Mouse (Mus musculus): ENCODE measurements around the gene Dlg4.

Gene Dlg4

DNA sequence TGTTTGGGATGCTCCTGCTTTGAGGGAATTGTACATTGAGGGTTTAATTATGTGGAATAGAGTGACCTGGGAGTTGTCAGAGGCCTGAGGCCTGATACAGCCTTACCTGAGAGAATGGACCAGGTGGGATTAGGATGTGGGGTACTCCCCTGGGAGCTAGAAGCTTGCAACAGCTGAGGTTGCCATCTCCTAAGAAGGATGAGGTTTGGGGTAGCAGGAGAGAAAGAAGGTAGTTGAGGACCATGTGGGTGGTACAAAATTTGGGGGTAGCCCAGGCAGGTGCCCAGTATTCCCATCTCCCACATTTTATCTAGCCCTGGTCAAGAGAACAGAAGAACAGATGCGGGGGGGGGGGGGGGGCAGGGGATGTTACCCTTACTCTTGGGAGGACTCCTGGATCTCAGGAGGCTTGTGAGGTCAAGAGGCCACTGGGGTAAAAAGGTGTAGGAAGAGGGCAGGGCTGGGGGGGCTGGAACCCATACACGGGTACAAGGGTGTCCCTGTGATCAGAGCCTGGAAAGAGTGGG lies 2.8 kb downstream of the Dlg4 start:
- DNase-seq (ENCODE audit: low spot score in 2 of 2) = no peak

DNA sequence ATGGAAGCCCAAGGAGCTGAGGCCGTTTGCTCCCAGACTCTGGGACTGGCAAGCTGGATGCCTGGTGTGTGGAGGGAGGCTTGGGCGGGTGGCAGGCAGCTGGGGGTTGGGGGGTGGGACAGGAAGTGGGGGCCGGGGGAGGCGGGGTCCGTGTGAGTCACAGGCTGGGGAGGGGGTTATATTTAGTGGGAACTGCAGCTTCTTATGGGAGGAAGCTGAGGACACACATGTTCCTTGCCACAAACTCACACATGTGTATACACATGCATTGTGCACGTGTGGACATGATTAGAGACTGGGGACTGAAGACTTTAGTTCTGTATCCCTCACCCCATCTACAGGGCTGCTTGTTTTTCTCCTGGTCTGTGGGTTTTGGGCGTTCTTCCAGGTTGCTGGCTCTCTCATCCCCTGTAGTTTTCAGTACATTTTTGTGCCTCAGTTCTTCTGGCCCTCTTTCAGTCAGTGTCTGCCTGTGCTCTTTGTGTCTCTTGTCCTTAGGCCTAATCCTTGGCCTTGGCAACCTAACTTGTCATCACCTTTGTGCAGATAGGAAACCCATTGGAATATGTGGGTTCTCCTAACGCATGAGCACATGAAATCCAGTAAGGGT lies 3.4 kb downstream of the Dlg4 start:
- DNase-seq (ENCODE audit: low spot score in 2 of 2) = no peak

- DNase-seq (ENCODE audit: low spot score in 2 of 2) = peak; percentile 46 to 65
These were observed 4.1 kb downstream of the Dlg4 start for GRCm38 (mm10) chr11:70020731-70021263.

DNA sequence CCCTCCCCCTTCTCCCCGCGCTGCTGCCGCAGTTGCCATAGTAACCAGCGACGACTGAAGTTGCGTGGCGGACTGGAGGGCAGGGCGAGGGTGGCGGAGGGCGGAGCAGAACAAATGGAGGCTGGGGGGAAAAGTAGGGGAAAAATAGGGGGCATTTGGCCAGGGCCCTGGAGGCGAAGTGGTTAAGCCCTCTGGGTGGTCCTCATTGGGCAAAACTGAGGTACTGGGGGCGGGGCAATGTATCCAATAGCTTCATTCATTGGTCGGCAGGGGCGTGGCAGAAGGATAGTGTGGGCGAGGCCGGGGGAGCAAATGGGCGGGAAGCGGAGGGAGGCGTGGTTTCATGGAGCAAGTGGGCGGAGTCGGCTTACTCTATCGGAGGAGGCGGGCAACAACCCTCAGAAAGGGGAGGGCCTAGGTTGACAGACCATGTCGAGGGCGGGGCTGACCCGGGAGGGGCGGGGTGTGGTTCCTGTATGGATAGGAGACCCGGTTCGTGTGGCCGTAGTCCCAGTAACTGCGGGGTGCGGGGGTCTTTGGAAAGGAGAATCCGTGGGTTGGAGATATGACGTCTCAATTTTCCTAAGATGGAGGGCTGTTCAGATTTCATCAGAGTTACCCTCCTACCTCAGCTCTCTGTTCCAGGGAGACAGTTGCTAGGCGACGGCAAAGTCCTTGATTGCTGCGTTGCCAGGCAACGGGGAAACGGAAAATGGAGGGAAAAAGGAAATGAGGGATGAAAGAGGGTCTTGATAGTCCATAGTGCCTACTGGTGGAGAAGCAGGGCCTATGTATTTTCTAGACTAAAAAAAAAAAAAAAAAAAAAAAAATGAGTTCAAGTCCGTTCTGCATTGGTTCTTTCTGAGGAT lies 4.8 kb downstream of the Dlg4 start:
- DNase-seq (ENCODE audit: low spot score in 2 of 2) = peak; percentile 95 to 96

DNA sequence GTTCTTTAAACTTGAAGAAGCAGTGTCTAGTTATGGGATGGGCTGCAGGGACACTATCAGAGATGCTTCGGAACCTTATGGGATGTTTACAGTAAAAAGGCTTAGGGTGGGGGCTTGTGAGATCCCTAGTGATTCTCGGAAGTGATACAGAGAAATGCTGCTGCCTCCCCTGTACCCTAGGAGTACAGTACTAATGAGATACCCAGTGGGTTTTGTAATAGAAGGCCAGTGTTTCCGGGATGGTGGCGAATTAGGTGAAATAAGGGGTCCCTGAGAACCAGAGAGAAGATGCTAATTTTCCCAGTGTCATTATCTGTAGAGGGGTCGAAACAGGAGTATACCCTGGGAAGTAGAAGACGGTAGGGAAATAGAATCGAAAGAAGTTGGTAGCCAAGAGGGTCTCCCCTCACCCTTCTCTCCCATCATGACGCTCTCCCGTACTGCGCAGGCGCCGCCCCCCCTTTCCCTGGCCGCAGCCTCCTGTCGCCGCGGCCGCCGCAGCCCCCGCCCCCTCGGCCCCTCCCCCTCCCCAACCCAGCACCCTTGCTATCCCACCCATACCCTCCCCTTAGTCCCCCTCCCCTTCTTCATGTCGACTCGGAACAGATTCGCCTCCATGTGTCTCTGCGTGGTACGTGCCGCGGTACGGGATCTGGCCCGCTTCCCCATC lies 6.9 kb downstream of the Dlg4 start:
- no peak for DNase-seq (ENCODE audit: low spot score in 2 of 2)

DNA sequence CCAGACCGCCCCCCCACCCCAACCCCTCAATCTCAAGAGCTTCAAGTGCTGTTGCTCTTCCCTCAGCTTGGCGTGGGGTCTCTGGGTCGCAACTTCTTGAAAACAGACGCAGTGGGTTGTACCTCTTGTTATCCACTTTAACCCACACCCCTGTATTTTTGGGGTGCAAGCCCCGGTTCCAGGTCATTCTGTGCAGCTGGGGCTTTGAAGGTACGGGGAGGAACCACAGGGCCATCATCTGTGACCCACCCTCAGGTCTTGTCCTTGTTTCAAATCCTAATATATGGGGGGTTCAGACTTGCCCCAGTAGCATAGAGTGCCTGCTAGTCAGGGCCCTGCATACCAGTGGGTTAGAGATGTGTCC lies 7.4 kb downstream of the Dlg4 start:
- DNase-seq (ENCODE audit: low spot score in 2 of 2) = no peak

GRCm38 (mm10) chr11:70026689-70027088 lies 9.9 kb downstream of the Dlg4 start:
- peak in 1 of 2 experiments; percentile 36 for DNase-seq (ENCODE audit: low spot score in 2 of 2)

DNA sequence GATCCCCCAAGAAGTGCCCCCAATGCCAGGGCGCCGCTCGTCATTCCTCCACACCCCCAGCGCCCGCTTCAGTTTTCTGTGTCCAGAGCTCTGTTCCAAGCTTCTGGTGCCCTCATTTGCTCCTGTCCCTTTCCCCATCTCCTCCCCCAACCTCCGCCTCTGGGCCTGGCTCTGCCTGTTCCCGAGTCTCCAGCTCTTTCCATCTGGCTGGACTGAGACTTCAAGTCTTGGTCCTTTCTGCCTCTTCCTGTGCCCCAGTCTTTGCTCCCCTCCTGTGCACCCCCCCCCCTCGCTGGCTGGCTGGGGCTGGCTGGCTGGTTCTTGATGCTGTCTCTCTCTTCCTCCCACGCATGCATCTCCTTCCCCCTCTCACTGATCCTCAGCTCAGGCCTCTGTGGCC lies 10.7 kb downstream of the Dlg4 start:
- DNase-seq (ENCODE audit: low spot score in 2 of 2) = no peak

DNA sequence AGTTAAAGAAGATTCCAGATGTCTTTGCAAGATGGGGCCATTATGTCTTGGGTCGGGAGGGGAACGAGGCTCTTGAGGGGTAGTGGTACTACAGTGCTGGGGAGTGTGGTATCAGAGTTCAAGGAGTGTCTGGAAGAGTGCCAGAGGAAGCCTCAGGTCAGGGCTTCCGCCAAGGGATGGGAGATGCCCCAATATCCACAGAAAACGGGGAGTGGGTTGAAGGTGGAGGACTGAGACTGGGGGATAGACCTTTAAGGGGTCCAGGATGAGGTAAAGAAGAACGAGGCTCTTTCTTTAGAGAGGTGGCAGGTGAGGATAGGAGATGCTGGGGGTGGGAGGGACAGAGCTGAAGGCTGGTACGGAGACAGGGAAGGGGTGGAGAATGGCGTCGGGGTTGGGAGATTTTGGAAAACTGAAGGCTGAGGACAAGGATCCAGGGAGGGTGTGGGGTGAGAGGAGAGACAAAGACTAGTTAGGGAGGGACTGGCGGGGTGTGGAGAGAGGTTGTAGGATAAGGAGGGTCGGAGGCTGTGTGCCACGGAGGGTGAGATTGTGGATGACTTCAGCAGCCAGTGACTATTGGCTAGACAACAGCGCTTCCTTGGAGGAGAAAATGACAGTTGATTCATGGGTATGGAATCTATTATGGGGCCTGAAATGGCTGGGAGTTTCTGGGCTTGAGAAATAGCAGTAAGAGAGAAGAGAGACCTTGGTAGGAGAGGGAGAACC lies 11.8 kb downstream of the Dlg4 start:
- DNase-seq (ENCODE audit: low spot score in 2 of 2) = no peak

GRCm38 (mm10) chr11:70029130-70029801 lies 12.5 kb downstream of the Dlg4 start:
- peak; percentile 29 to 54 for DNase-seq (ENCODE audit: low spot score in 2 of 2)

DNA sequence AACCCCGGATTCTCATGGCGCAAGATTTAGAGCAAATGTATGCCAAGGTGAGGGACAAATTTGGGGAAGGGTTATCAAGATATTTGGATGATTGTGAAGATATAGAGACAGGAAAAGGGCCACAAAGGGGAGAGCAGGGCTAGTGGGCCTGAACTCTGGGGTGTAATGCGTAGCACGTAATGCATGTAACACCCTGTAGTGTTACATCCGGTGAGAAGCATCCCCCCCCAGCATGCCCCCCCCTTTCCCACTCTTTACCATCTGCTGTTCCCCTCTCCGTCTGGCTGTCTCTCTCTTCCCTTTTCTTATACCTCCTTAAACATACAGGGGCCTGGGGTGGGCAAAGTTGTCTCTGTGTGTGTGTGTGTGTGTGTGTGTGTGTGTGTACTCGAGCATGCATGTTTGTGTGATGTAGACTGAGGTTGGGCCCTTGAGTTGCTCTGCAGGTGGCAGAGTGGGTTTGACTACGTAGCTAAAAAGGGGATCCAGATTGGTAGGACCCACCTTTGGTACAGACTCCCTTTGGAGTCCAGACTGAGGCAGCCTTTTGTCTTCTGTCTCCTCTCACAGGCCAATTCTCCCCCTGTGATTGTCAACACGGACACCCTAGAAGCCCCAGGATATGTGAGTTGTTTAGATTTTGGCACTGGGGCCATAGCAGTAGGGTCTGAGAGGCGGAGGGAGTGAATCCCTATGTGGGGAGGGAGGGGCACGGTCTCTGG lies 13.2 kb downstream of the Dlg4 start:
- DNase-seq (ENCODE audit: low spot score in 2 of 2) = no peak

DNA sequence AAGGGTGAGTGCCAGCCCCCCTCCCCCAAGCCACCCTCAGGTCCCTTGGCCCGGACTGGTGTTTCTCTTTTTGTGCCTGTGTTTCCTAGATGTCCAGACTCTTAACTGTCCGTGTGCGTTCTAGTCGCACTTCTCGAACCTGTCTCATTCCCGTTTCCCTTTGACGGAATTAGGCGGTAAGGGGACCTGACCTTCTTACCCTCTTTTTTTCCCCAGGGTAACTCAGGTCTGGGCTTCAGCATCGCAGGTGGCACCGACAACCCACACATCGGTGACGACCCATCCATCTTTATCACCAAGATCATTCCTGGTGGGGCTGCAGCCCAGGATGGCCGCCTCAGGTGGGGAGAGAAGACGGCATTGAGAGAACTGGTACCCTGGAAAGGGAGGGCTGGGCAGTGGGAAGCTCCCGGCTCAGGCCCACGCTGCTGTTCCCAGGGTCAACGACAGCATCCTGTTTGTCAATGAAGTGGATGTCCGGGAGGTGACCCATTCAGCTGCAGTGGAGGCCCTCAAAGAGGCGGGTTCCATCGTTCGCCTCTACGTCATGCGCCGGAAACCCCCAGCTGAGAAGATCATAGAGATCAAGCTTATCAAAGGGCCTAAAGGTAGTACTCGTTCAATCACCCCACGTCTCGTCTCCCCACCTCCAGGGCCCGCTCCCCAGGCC lies 14.0 kb downstream of the Dlg4 start:
- DNase-seq (ENCODE audit: low spot score in 2 of 2) = no peak

- DNase-seq (ENCODE audit: low spot score in 2 of 2) = no peak
These were observed 14.6 kb downstream of the Dlg4 start for GRCm38 (mm10) chr11:70031321-70031670.

DNA sequence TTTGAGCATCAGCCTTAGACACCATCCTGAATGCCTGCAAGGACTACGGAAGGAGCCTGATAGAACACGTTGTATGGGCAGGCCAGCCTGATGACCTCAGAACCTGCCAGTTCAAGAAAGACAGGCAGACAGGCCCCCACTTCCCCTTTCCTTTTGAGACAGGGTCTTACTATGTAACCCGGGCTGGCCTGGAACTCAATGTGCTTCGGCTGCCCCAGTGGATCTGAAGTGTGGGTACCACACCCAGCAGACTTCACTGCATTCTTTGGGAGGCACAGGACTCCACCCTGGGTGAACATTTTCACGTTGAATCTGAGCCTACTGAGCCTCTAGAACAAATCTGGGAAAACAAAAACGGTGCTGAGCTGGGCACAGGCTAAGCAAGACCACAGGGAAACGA lies 21.4 kb downstream of the Dlg4 start:
- DNase-seq (ENCODE audit: low spot score in 2 of 2) = no peak

DNA sequence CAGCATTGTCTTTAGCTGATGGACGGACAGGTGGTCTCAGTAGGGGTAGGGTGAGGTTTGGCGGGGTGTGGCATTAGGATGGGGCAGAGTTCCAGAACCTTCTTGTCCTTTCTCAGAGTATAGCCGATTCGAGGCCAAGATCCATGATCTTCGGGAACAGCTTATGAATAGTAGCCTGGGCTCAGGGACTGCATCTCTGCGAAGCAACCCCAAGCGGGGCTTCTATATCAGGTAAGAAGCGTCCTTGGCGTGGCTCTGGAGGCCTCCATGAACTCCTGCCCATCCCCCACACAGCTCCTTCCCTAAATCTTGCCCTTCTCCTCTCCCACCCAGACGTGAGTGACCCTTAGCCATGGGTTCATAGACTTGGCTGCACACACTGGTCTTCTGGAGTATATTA lies 22.9 kb downstream of the Dlg4 start:
- DNase-seq (ENCODE audit: low spot score in 2 of 2) = no peak

- DNase-seq (ENCODE audit: low spot score in 2 of 2) = no peak
These were observed 23.4 kb downstream of the Dlg4 start for GRCm38 (mm10) chr11:70040184-70040583.

DNA sequence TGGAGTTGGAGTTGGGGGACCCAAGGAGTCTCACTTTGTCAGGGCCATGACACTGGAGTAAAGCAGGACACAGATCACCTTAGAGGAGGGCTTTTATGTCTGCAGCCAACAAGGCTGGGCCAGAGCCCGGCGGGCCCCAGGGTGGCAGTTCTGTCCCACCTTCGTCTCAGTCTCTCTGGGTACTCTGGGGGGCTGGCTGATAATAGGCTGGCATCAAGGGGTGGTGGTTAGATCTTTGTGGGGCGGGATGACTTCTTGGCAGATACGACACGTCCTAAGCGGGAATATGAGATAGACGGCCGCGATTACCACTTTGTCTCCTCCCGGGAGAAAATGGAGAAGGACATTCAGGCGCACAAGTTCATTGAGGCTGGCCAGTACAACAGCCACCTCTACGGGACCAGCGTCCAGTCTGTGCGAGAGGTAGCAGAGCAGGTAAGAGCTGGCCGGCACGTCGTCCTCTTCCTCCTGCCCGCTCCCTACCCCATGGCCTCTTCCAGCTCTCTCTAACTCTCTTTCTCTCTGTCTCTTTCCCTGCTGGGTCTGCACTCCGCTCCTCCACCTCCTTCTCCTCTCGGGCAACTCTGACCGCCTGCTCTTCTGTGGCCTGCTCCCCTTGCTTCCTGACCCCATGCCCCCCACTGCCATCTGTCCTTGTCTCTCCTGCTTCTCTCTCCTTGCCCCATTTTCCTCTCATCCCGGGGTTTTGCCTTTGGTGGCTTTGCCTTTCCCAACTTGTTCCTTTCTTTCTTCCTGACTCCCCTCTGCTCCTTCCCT lies 25.8 kb downstream of the Dlg4 start:
- DNase-seq (ENCODE audit: low spot score in 2 of 2) = no peak

DNA sequence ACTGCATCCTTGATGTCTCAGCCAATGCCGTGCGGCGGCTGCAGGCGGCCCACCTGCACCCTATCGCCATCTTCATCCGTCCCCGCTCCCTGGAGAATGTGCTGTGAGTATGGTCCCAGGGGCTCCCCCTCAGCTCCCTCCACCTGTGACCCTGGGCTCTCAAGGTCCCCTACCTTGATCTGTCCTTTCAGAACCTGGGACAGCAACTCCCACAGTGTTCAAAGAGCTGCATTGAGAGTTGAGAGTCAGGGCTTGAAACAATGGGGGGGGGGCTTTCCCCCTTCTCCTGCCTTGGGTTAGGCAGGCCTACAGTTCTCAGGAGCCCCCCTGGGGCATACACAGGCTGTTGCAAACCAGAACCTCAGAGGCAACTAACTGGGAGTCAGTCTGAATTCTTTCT lies 26.9 kb downstream of the Dlg4 start:
- no peak for DNase-seq (ENCODE audit: low spot score in 2 of 2)

DNA sequence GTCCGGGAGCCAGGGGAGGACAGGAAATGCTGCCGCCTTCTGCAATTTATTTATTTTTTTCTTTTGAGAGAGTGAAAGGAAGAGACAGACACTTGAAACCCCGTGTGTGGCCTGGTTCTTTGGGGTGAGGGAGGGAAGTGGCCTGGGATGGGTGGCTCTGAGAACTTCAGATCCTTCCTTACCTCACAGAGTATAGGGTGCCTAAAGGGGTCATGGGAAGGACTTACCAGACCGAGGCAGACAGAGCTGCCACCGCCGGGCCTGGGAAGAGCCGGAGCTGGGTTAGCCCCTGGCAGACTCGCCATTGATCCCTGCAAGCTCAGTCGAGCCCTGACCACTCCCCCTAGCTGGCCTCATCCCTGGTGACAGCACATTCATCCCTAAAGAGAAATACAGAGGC lies 28.7 kb downstream of the Dlg4 start:
- no peak for DNase-seq (ENCODE audit: low spot score in 2 of 2)

Measured in urinary bladder, postnatal 36 days (tissue).